Mouse (Mus musculus) cerebellum, postnatal 36 days (tissue): ENCODE results near the gene Gpatch4.

Source experiments
- DNase-seq, 2 experiments: peaks; one replicate each; pipeline ENCODE4 v3.0.0; 2021 to 2022; ENCODE audit warnings: mixed read lengths in 2 of 2

Gene Gpatch4

GRCm38 (mm10) chr3:88042661-88043421 is at the start of gene Gpatch4:
TSS of gene Gpatch4 (plus strand) at chr3:88043108.
- DNase-seq: peak; percentile 78 to 85

GRCm38 (mm10) chr3:87993436-87993835 is 49.5 kb upstream of the Gpatch4 start:
- no peak for DNase-seq

- no peak for DNase-seq
These were observed 47.6 kb upstream of the Gpatch4 start for GRCm38 (mm10) chr3:87995331-87995730.

- DNase-seq: no peak
These were observed 46.5 kb upstream of the Gpatch4 start for GRCm38 (mm10) chr3:87996401-87996800.

GRCm38 (mm10) chr3:87996971-87997614 is 45.8 kb upstream of the Gpatch4 start:
- DNase-seq: peak in 1 of 2 experiments; percentile 20

GRCm38 (mm10) chr3:87998747-87999146 is 44.2 kb upstream of the Gpatch4 start:
- no peak for DNase-seq

- no peak for DNase-seq
These were observed 43.5 kb upstream of the Gpatch4 start for GRCm38 (mm10) chr3:87999243-87999895.

- DNase-seq: peak; percentile 23 to 38
These were observed 42.7 kb upstream of the Gpatch4 start, which contains the start of gene Bcan for GRCm38 (mm10) chr3:88000181-88000580. TSS of gene Bcan (minus strand) at chr3:88000230.

GRCm38 (mm10) chr3:88000816-88001595 is 41.9 kb upstream of the Gpatch4 start:
- no peak for DNase-seq

GRCm38 (mm10) chr3:88002291-88002976 is 40.5 kb upstream of the Gpatch4 start:
- DNase-seq: peak; percentile 16 to 28

- DNase-seq: no peak
These were observed 36.8 kb upstream of the Gpatch4 start for GRCm38 (mm10) chr3:88005822-88006786.

- peak; percentile 33 to 50 for DNase-seq
These were observed 32.2 kb upstream of the Gpatch4 start for GRCm38 (mm10) chr3:88010634-88011265.

- DNase-seq: peak; percentile 90 to 93
These were observed 20.4 kb upstream of the Gpatch4 start for GRCm38 (mm10) chr3:88022322-88023191.

- DNase-seq: no peak
These were observed 19.5 kb upstream of the Gpatch4 start for GRCm38 (mm10) chr3:88023192-88024074.

- DNase-seq: no peak
These were observed 16.1 kb upstream of the Gpatch4 start for GRCm38 (mm10) chr3:88026823-88027222.

- no peak for DNase-seq
These were observed 15.3 kb upstream of the Gpatch4 start, which contains the start of gene Hapln2 for GRCm38 (mm10) chr3:88027434-88028186. TSS of gene Hapln2 (minus strand) at chr3:88027583.
